Mouse (Mus musculus): ENCODE measurements at regions not wholly inside any gene's neighbourhood (a gene's known extent, or its start where the extent isn't known, plus 50 kb on each side); places are given as distances from the start of the nearest gene placed in this dataset.

GRCm38 (mm10) chr16:5595359-5595758, 289.8 kb upstream of the Rbfox1 start:
- H3K4me1 ChIP-seq (ENCODE audit: control insufficient read depth, insufficient read depth, low read length) = no peaks in the 10 kb centered on the region
- 74% methylated on average over 6 of the region's 6 CpGs for whole genome bisulfite sequencing
- no peak for DNase-seq
- H3K4me3 ChIP-seq (ENCODE audit: insufficient read depth, low read depth, low read length) = no peak overlapping the region
- H3K27ac ChIP-seq (ENCODE audit: insufficient read depth, low read depth, low read length) = no peak overlapping the region
- no peaks in the 10 kb centered on the region for H3K36me3 ChIP-seq (ENCODE audit: control insufficient read depth, insufficient read depth, low read length)
- no peaks in the 10 kb centered on the region for H3K27me3 ChIP-seq (replicated peaks; ENCODE audit: control insufficient read depth, insufficient read depth, low read length)
- TF ChIP-seq POLR2A (IDR thresholded peaks at IDR 0.05; ENCODE audit: low read depth, low read length) = no peak
- no peak for TF ChIP-seq CTCF (conservative IDR thresholded peaks at IDR 0.05; ENCODE audit: insufficient read depth, insufficient read length, low read depth, low read length)

- no peaks in the 10 kb centered on the region for H3K4me1 ChIP-seq (ENCODE audit: control insufficient read depth, insufficient read depth, low read length)
- no peak overlapping the region for H3K4me3 ChIP-seq (ENCODE audit: insufficient read depth, low read depth, low read length)
- WGBS = 51% methylated on average over 3 of the region's 3 CpGs
- H3K36me3 ChIP-seq (ENCODE audit: control insufficient read depth, insufficient read depth, low read length) = no peaks in the 10 kb centered on the region
- no peak for TF ChIP-seq POLR2A (IDR thresholded peaks at IDR 0.05; ENCODE audit: low read depth, low read length)
- TF ChIP-seq CTCF (conservative IDR thresholded peaks at IDR 0.05; ENCODE audit: insufficient read depth, insufficient read length, low read depth, low read length) = no peak
- no peaks in the 10 kb centered on the region for H3K27me3 ChIP-seq (replicated peaks; ENCODE audit: control insufficient read depth, insufficient read depth, low read length)
- no peak for DNase-seq
- H3K27ac ChIP-seq (ENCODE audit: insufficient read depth, low read depth, low read length) = no peak overlapping the region
Measured at GRCm38 (mm10) chr16:5578333-5578732, 306.8 kb upstream of the Rbfox1 start.

- no peak for DNase-seq
- no peak overlapping the region for H3K27ac ChIP-seq (ENCODE audit: insufficient read depth, low read depth, low read length)
- no peaks in the 10 kb centered on the region for H3K36me3 ChIP-seq (ENCODE audit: control insufficient read depth, insufficient read depth, low read length)
- no peak for TF ChIP-seq CTCF (conservative IDR thresholded peaks at IDR 0.05; ENCODE audit: insufficient read depth, insufficient read length, low read depth, low read length)
- no peak for TF ChIP-seq POLR2A (IDR thresholded peaks at IDR 0.05; ENCODE audit: low read depth, low read length)
- H3K4me3 ChIP-seq (ENCODE audit: insufficient read depth, low read depth, low read length) = no peak overlapping the region
- H3K4me1 ChIP-seq (ENCODE audit: control insufficient read depth, insufficient read depth, low read length) = no peaks in the 10 kb centered on the region
- no peaks in the 10 kb centered on the region for H3K27me3 ChIP-seq (replicated peaks; ENCODE audit: control insufficient read depth, insufficient read depth, low read length)
Measured at GRCm38 (mm10) chr16:5572780-5573179, 312.4 kb upstream of the Rbfox1 start.

GRCm38 (mm10) chr16:5570619-5571018, 314.5 kb upstream of the Rbfox1 start:
- Histone ChIP-seq H3K27me3 (replicated peaks; ENCODE audit: control insufficient read depth, insufficient read depth, low read length) (no peaks in the 10 kb centered on the region), H3K27ac (ENCODE audit: insufficient read depth, low read depth, low read length) (no peak overlapping the region), H3K36me3 (ENCODE audit: control insufficient read depth, insufficient read depth, low read length) (no peaks in the 10 kb centered on the region), H3K4me1 (ENCODE audit: control insufficient read depth, insufficient read depth, low read length) (no peaks in the 10 kb centered on the region), H3K4me3 (ENCODE audit: insufficient read depth, low read depth, low read length) (no peak overlapping the region)
- TF ChIP-seq POLR2A (IDR thresholded peaks at IDR 0.05; ENCODE audit: low read depth, low read length) (no peak), CTCF (conservative IDR thresholded peaks at IDR 0.05; ENCODE audit: insufficient read depth, insufficient read length, low read depth, low read length) (no peak)
- peak; percentile 16 for DNase-seq
- WGBS = 53% methylated on average over 4 of the region's 4 CpGs

GRCm38 (mm10) chr16:5569101-5569500, 313.3 kb upstream of the Eef2kmt start:
- no peak for DNase-seq
- Histone ChIP-seq H3K27me3 (replicated peaks; ENCODE audit: control insufficient read depth, insufficient read depth, low read length) (no peaks in the 10 kb centered on the region), H3K4me1 (ENCODE audit: control insufficient read depth, insufficient read depth, low read length) (no peaks in the 10 kb centered on the region), H3K27ac (ENCODE audit: insufficient read depth, low read depth, low read length) (no peak overlapping the region), H3K36me3 (ENCODE audit: control insufficient read depth, insufficient read depth, low read length) (no peaks in the 10 kb centered on the region), H3K4me3 (ENCODE audit: insufficient read depth, low read depth, low read length) (no peak overlapping the region)
- TF ChIP-seq POLR2A (IDR thresholded peaks at IDR 0.05; ENCODE audit: low read depth, low read length) (no peak), CTCF (conservative IDR thresholded peaks at IDR 0.05; ENCODE audit: insufficient read depth, insufficient read length, low read depth, low read length) (no peak)
- 82% methylated on average over 10 of the region's 10 CpGs for WGBS

- Histone ChIP-seq H3K4me1 (ENCODE audit: control insufficient read depth, insufficient read depth, low read length) (no peaks in the 10 kb centered on the region), H3K27ac (ENCODE audit: insufficient read depth, low read depth, low read length) (no peak overlapping the region), H3K4me3 (ENCODE audit: insufficient read depth, low read depth, low read length) (no peak overlapping the region), H3K36me3 (ENCODE audit: control insufficient read depth, insufficient read depth, low read length) (no peaks in the 10 kb centered on the region), H3K27me3 (replicated peaks; ENCODE audit: control insufficient read depth, insufficient read depth, low read length) (no peaks in the 10 kb centered on the region)
- WGBS = 47% methylated on average over 6 of the region's 6 CpGs
- TF ChIP-seq CTCF (conservative IDR thresholded peaks at IDR 0.05; ENCODE audit: insufficient read depth, insufficient read length, low read depth, low read length) (no peak), POLR2A (IDR thresholded peaks at IDR 0.05; ENCODE audit: low read depth, low read length) (no peak)
- DNase-seq = no peak
Measured at GRCm38 (mm10) chr16:5549026-5549425, 293.2 kb upstream of the Eef2kmt start.

GRCm38 (mm10) chr16:5548602-5549001, 292.8 kb upstream of the Eef2kmt start:
- TF ChIP-seq CTCF (conservative IDR thresholded peaks at IDR 0.05; ENCODE audit: insufficient read depth, insufficient read length, low read depth, low read length) (no peak), POLR2A (IDR thresholded peaks at IDR 0.05; ENCODE audit: low read depth, low read length) (no peak)
- WGBS = 74% methylated on average over 3 of the region's 3 CpGs
- Histone ChIP-seq H3K27ac (ENCODE audit: insufficient read depth, low read depth, low read length) (no peak overlapping the region), H3K36me3 (ENCODE audit: control insufficient read depth, insufficient read depth, low read length) (no peaks in the 10 kb centered on the region), H3K4me3 (ENCODE audit: insufficient read depth, low read depth, low read length) (no peak overlapping the region), H3K27me3 (replicated peaks; ENCODE audit: control insufficient read depth, insufficient read depth, low read length) (no peaks in the 10 kb centered on the region), H3K4me1 (ENCODE audit: control insufficient read depth, insufficient read depth, low read length) (no peaks in the 10 kb centered on the region)
- no peak for DNase-seq

- WGBS = 56% methylated on average over 4 of the region's 4 CpGs
- no peaks in the 10 kb centered on the region for H3K27me3 ChIP-seq (replicated peaks; ENCODE audit: control insufficient read depth, insufficient read depth, low read length)
- H3K36me3 ChIP-seq (ENCODE audit: control insufficient read depth, insufficient read depth, low read length) = no peaks in the 10 kb centered on the region
- no peak for DNase-seq
- H3K27ac ChIP-seq (ENCODE audit: insufficient read depth, low read depth, low read length) = no peak overlapping the region
- H3K4me3 ChIP-seq (ENCODE audit: insufficient read depth, low read depth, low read length) = no peak overlapping the region
- TF ChIP-seq POLR2A (IDR thresholded peaks at IDR 0.05; ENCODE audit: low read depth, low read length) = no peak
- TF ChIP-seq CTCF (conservative IDR thresholded peaks at IDR 0.05; ENCODE audit: insufficient read depth, insufficient read length, low read depth, low read length) = no peak
- no peaks in the 10 kb centered on the region for H3K4me1 ChIP-seq (ENCODE audit: control insufficient read depth, insufficient read depth, low read length)
Measured at GRCm38 (mm10) chr16:5546808-5547207, 291.0 kb upstream of the Eef2kmt start.
